Mouse (Mus musculus) bone marrow macrophage, adult 2 months (primary cell): Measurements from ENCODE around the gene Ccdc142.

Experiments
- CTCF ChIP-seq: IDR thresholded peaks from 2 replicates; pipeline ENCODE4 v1.5.1; 2012; ENCODE audit warnings: low read depth, mild to moderate bottlenecking, low read length, moderate library complexity
- POLR2A ChIP-seq: IDR thresholded peaks from 2 replicates; pipeline ENCODE4 v1.6.1; 2012; ENCODE audit warnings: mild to moderate bottlenecking, low read depth, low read length, borderline replicate concordance

DNA sequence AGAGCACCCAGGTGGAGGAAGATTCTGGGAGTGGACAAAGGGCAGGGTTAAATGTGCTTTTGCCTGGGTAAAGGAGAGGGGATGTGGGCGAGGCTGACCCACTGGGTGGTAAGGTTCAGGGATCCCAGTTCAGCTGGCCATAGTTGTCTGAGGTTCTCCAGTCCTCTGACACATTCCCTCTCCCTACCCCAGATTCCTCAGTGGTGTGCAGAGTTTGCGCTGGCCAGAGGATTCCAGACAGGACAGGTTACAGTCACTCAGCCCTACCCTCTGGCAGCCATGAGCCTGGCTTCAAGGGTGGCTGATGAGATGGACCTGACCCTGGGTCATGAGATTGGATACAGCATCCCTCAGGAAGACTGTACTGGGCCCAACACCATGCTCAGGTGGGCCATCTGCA is 42.7 kb upstream of the Ccdc142 start:
- TF ChIP-seq CTCF = no peak
- no peak for TF ChIP-seq POLR2A
